Mouse (Mus musculus) MEL-GATA-1-ER (cell line): ENCODE results near the gene Wipi1.

Experiments
- DNase-seq: peaks from one replicate; pipeline ENCODE4 v3.0.0-alpha.2; 2012; ENCODE audit warnings: low read depth; ENCODE audit errors: extremely low read depth

Wipi1 gene

DNA sequence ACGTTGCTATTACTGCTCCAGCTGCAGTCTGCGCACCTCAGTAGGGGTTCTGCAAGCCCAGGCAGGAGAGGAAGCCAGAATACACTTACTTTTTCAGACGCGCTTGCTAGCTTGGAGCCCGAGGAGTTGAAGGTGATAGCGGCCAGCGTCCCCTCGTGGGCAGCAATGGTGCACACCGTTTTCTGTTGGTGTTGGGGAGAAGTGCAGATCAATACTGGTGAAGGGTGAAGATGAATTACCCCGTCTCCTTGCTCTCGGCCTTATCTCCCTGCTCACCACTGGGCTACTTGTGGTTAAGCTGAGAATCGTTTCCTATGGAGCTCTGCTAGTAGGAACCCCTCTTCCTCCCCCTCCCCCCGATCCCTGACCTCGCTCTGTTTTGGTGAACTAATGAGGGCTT lies 27.8 kb downstream of the Wipi1 start:
- DNase-seq: peak; percentile 34

DNA sequence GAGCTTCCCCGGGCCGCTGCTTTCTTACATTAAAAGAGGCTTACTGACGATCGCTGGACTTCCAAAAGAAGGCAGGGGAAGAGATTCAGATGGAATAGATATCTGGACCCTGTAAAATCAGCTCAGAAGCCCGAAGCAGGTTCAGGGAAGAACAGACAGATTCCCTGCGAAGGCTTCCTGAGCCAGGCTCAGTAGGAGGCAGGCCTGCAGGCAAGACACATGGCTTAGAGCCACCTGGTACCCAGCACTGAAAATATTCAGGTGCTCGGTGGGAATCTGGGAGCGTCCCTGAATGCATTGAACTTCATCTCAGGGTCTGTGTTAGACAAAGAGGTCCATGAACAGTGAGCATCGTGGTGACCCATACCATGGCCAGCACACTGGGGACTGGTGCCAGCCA lies 31.8 kb downstream of the Wipi1 start:
- no peak for DNase-seq

DNA sequence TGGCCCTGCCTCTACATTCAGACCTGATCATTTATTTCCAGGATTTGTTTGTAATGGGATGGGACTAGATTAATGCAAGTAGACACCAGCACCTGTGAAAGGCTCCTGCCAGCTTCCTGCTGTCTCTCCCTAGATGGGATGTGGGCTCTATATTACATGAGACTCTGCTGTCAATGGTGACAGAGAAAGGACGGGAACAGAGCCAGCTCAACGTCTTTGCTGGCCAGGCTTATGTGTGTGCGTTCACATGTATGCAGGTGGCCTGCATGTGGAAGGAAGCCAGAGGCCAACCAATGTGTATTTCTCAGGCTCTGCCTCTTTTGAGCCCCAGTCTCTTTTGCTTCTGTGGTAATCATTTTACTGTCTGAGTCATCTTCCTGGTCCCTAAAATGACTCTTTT lies 33.2 kb downstream of the Wipi1 start:
- DNase-seq: no peak

DNA sequence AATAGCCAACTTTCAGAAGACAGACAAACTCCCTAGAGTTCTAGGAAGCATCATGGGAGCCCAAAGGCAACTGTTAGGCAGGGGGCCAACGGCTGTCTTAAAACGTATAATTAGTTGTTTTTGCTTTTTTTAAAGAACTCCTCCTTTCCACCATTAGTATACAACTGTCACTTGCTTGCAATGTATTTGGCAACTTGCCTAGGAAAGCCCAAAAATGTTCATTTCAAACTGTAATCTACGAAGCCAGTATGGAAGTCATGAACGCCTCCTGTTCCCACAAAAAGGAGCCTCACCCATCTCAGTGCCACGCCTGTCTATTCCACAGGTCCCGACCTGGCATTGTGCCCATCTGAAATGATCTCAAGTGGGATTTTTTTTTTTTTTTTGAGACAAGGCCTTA lies 35.9 kb downstream of the Wipi1 start:
- DNase-seq: no peak

DNA sequence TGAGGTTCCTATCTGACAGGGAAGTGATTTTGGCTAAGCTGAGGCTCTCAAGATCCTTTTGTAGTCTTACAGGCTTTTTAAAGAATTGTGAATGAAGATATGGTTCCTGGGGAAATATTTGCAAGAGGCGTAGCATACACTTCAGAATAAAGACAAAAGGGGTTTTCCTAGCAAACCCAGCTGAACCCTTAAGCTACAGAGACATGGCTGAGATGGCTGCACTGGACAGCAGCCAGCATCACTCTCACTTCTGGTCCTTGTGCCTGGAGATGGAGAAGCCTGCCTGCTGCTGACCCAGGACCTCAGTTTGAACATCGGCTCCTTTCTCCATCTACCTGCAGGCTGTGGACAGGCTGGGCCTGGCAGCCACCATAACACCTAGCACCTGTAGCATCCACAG lies 37.2 kb downstream of the Wipi1 start:
- no peak for DNase-seq

DNA sequence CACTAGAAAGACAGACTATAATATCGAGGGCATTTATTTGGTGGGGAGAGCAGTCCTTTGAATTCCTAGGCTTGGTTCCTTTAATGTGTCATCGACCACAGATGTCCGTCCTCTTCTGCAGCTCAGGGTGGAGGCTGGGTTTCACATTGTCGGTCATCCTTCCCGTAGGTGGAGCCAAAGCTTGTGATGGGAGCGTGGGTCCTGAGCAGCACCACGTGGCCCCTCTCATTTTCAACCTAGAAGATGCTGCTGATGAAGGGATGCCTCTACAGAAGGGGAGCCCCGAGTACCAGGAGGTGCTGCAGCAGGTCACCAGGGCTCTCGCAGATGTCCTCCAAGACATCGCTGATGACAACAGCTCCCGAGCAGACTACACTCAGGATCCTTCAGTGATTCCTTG lies 39.7 kb downstream of the Wipi1 start:
- no peak for DNase-seq

DNA sequence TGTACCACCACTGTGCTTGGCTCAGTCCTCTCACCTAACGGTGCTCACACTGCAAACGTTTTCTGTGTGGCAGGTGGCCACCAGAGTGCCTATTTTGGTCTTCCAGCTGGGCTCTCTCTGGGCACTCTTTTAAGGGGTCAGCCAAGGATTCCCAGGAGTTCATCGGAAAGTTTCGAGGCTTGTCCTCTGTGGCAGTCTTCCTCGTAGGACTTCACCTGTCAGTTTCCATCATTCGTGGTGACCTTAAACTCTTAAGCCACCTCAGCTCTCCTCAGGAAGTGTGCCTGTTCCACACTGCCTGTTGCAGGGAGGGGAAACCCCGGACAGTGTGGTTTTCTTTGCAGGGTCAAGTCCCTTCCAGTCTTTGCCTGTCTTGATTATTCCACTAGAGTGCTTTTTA lies 42.0 kb downstream of the Wipi1 start:
- no peak for DNase-seq

DNA sequence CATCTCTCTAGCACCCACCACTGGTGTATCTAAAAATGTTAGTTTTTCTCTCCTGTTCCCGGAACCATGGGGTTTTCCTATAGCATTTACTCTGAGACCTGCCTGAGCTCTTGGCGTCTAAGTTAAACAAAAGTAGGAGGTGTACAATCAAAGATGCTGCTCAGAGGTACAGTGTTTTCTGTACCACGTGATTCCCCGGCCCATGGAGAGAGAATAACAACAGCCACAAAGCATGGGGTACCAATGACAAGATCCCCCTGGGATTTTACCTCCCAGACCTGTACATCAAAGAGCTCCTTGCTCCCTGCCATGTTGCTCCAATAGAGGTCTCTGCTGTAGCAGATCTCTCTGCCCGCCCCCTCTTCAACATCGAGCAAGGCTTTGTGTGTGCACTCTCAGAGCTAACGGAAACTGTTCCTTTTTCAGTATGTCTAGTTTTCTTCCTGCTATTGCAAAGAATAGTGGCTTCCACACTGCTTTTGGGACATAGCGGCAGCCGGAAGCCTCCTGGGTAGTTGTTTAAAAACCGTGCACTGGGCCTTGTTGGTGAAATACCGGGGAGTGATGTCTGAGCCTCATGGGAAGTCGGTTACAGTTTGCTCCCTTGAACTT lies 42.7 kb downstream of the Wipi1 start:
- DNase-seq: no peak

DNA sequence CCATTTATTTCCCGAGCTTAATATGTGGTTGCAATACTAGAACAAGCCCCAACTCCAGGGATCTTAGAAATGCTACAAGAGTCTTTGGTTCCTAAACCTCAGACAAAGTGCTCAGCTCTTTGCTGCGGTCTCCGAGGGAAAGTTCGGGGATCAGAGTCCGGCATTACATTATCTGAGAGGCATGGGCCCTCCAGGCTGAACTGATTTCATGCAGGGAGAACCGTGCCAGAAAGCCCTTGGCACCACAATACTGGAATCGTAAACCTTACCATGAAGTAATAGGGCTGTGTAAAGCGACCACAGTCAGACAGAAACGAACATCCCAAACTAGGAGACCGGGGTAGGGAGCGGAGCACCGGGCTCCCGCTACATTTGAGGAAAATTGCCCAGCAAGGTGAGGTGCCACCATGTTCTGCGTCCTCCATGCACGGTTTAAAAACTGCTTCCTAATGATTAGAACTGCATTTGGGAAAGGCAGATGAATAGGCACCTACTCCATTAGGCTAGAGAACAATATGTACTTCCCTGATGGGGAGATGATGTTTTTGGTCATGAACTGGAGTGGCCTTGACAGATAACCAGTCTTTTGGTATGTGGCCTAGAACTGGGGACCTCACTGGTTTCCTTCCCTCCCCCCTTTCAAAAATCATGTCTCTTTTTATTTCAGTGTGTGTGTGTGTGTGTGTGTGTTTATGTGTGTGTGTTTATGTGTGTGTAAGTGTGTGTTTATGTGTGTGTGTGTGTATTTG lies 47.1 kb downstream of the Wipi1 start:
- no peak for DNase-seq

DNA sequence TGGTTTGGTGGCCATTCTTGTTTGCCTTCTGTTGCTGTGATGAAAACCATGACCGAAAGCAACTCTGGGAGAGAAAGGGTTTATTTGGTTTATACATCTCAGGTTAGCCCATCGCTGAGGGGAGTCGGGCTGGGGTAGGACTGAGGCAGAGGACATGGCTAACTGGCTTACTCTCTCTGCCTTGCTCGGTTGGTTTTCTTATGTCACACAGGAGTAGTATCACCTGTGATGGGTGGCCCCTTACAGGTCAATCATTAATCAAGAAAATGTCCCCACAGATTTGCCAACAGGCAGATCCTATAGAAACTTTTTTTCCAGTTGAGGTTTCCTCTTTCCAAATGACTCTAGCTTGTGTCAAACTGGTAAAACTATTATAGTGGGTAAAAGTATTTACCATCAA lies 48.1 kb downstream of the Wipi1 start:
- DNase-seq: no peak

DNA sequence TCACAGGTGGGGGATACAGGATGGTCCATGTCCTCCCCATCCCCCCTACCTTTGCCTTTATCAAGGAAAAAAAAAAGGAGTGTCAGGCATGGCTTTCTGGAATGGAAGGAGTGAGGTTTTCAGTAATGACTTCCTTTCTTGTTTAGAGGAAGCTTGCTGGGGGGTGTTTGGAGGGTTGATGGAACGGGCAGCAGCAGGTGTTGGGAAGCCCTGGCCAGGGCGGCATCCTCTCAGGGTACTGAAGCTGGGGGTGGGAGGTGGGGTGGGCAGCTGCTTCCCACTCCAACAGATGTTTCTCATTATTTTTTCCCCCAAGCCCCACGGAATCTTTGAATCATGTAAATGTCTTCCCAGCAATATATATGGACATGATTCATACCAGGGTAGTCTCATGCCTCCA lies 50.3 kb downstream of the Wipi1 start:
- no peak for DNase-seq

DNA sequence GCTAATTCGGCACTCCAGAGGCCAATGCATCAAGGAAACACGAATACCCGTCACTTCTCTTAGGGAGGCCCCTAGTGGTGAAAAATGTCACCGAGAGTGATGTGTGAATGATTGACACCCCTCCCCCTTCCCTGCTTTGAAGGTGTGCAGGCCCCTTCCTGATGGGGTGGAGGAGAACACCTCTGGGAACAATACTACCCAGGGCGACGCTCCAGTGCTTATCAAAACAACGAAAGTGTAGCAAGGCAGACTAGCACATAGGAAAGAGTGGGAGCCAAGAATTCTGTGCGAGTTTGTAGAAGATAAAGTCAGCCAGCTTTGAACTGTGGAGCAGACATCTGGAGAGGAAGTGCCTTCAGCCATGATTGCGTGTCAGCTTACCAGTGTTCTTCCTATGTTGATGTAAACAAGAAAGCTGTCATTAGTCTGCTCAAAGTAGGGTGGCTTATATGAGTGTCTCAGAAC lies 50.9 kb downstream of the Wipi1 start:
- DNase-seq: no peak

DNA sequence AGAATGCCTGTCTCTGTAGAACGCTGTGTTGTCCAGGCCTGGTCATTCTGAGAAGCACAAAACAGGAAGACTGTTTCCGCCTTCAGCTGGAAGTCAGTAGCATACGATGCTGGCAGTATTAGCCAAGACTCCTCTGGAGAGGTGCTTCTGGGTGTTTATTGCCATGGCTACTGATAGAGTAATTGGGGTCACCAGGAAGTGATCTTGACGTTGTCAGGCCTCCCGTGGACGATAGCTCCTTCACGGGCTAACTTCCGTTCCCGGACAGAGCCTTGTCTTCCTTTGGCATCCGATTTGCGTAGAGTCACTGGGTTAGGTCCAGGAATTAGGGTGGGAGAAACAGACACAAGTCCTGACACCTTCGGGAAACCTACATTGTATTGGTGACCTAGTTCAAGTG lies 52.5 kb downstream of the Wipi1 start:
- DNase-seq: no peak

DNA sequence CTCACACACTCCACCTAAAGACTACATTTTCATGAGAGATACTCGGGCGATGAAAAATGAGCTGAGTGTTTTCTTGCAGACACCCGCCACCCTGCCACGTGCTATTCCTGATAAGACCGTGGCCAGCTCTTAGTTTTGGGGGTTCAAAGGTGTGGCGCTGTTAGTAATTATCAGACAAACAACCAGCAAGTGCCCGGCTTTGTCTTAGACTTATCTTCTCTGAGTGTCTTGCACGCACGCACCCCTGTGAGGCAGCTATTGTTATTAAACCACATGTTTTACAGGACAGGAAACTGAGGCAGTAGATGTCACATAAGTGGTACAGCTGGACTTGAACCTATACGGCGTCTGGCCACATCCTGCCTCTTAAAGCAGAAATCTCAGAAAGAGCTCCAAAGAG lies 54.3 kb downstream of the Wipi1 start:
- peak; percentile 47 for DNase-seq

DNA sequence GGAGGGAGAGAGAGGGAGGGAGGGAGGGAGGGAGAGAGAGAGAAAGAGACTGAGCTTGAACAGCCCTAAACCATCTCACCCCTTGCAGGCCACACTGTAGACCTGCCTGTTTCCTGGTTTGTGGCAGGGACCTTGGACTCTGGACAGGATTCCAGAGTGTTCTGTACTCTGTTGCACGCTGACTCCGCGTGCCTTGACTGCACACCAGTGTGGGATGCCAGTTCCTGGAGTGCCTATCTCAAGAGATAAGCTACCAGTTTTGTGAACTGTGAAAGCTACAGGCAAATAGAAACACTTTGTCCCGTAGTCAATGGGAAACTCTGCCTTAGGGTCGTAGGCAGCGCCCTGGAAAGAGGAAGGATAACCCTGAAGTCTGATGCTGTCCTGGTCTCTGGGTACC lies 55.6 kb downstream of the Wipi1 start:
- no peak for DNase-seq

DNA sequence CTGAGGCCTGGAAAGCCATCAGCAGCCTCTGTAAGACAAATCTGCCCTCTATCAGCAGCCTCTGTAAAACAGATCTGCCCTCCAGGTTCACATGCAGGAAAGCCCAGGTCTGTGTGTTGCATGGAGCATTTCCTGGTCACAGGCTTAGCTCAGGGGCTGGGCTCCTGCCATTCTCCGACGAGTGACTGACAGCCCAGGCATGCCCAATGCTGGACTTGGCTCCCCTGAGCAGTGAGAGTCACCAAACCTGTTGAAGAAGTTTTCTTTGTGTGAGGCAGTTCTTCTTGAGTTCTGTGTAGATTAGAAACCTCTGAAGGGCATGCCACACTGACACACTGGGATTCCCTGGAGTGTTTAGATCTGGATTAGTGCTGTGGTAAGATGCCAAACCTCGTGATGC lies 57.3 kb downstream of the Wipi1 start:
- DNase-seq: no peak

DNA sequence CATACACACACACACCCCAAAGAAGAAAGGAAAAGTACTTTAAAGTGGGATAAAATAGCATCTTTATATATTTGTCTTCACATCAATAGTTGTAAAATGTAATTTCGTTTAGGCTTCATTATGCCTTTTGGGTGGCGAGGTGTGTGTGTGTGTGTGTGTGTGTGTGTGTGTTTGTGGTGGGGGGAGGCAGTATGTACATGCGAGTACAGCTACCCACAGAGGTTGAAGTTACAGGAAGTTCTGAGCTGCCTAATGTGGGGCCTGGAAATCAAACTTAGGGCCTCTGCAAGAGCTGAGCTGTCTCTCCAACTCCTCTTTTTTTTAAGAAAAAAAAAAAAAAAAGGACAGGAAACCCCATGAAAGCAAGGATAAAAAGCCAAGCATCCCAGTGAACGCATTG lies 57.8 kb downstream of the Wipi1 start:
- no peak for DNase-seq

DNA sequence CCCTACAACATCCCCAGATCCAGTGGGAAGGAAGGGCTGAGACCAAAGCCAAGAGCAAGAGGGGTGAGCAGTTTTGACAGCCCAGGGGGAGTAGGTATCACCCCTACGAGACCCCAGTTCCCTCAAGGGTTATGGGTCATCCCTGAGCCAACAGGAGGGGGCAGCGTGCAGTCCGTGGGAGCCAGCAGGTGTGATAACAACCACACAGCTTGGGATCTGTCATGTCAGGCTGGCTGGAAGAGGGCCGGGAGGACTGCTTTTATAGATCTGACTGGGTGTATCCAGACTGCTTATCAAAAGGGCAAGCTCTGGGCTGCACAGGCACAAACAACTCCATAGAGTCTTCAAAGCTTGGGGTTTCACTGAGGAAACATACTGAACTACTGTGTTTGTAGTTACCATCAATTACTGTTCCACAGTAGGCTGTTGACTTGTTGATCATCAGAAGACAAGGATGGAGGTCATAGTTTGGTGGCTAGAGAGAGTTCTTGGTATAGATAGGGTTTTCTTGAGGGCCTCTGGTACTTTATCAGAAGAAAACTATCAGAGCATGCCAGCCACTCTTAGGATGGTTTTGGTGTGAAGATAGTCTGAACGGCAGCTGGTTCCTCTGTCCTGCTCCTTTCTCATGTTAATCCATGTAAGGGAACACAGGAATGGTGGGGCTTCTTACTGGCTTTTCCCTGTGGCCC lies 62.0 kb downstream of the Wipi1 start:
- peak; percentile 27 for DNase-seq

DNA sequence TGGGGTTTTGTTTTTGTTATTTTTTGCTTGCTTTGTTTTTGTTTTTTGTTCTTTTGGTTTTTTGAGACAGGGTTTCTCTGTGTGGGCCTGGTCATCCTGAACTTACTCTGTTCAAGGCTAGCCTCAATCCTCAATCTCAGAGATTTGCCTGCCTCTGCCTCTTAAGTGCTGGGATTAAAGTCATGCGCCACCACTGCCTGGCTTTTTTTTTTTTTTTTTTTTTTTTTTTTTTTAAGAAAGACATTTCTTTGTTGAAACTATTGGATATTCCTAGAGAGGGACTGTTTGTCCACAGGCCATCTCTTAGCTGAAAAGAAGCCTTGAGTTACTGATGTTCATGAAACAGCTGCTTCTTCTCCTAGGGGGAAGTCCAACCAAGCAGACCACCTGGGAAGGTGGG lies 64.1 kb downstream of the Wipi1 start:
- DNase-seq: no peak

DNA sequence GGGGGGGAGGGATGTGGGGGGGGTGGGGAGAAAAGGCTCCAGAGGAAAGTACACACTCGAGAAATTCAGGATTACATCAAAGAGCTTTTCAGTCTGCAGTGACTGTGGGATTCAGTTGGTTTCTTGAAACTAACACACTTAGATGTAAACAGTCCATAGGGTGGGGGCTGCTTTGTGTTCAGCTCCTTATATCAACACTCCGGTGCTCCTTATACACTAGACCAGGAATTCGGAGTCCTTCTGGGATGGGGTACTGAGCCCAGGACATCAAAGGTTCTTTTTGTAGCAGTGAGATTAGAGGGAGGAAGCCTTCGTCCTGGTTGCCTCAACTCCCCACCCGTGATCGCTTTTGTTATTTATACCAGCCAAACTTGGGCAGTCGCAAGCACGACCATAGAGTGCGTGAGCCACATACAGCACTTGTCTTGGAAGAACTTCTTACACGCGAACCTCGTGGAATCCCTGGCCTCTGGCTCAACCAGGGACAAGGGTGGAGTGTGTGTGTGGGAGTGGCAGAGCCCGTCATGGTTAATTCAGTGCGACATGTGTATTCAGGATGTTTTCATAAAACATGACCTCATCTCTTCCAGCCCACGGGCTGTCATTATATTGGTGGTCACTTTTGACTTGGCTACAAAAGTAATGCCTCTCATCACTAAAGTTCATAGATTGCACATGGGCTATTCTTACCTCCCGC lies 65.3 kb downstream of the Wipi1 start:
- no peak for DNase-seq

DNA sequence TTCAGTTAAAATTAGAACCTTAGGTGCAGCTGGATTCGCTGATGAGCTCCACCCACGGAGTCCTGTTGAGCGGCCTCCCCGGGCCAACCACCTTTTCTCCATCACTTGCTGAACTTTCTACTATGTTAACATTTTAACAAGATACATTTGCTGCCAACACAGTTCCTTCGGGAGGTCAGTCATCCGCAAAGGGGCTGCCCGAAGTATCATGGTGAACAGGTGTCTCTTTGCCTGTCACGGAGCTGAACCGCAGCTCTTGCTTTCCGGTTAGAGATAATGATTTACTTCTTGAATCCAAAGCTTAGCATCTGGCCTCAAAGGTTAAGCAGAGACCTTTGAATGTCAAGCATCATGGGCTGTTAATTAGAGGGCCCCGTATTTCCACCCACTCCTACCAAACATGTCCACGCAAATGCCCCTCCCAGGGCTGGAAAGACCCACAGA lies 66.0 kb downstream of the Wipi1 start:
- no peak for DNase-seq

DNA sequence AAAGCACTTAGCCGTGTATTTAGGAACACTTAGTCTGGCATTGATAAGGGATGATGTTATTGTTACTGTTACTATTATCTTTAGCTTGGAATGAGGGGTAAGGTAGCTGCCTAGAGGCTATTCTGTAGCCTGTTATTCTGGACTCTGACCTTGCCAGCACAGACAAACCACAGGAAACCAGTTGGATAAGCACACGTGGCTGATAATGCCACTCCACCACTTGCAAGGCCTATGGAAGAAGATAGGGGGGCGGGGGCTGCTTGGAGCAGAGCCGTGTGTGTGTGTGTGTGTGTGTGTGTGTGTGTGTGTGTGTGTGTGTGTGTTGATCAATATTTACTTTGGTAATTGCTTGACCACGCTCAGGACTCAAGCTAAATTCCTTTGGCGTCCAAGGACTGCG lies 66.5 kb downstream of the Wipi1 start:
- no peak for DNase-seq
